Mouse (Mus musculus) brain, embryonic 14.5 days (tissue): ENCODE results near the gene Plekhh3.

Source experiments
- CTCF ChIP-seq: fragments of 200-500 bp; IDR thresholded peaks from 2 replicates; pipeline ENCODE4 v1.5.1; 2012; ENCODE audit warnings: inconsistent platforms, mild to moderate bottlenecking, moderate library complexity, borderline replicate concordance; ENCODE audit not compliant: insufficient read depth, insufficient read length; ENCODE audit errors: extremely low read depth
- POLR2A ChIP-seq: fragments of 200-500 bp; IDR thresholded peaks from 2 replicates; pipeline ENCODE4 v1.6.1; 2012; ENCODE audit warnings: mild to moderate bottlenecking, inconsistent platforms, borderline replicate concordance; ENCODE audit not compliant: poor library complexity, insufficient read depth, insufficient read length, severe bottlenecking; ENCODE audit errors: extremely low read depth

DNA sequence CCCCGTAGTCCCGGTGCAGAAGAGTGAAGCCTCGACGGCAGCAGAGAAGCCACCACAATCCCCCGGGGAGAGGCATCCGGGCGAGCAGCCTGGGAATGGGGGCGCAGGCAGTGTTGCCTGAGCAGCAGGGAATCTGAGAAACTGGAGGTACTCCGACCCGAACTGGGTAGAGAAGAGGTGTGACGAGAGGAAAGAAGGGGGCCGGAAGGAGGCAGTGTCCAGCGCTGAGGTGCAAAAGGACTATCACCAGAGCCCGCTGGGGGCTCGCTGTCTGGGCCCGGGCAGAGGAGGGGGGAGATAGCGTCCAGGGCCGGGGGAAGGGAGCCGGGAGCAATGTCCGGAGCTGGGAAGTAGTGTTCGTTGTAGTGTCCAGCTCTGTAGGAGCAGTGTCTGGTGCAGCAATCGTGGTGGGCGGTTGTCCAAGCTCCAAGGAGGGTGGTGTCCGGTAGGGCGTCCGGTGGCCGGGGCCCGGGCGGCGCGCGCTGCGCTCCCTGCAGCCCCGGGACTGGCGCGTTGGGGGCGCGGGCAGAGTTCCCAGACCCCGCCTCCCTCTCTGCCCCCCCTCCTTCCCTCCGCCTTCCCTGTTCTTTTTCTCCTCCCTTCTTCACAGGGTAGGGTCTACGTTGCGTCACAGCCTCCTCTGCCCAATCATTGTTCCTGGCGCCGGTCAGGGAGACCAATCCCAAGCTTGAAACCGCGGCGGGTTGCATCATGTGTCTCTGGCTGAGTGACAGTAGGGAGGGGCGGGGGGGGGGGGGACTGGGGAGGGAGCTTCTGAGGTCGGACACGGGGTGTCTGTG, at the start of gene Plekhh3:
- TF ChIP-seq CTCF: no peak
- TF ChIP-seq POLR2A: peak; percentile 79
